Mouse (Mus musculus) CH12.LX (cell line): ENCODE data around the gene Nomo1.

ENCODE experiments used
- CTCF ChIP-seq, 2 experiments: IDR thresholded peaks in 1 of 2; conservative IDR thresholded peaks in 1 of 2; 2 replicates each; pipeline ENCODE4 v1.5.1; 2011 to 2012; ENCODE audit warnings: low read depth in 2 of 2, low read length in 2 of 2, improper control_type of control experiment in 1 of 2, inconsistent platforms in 1 of 2, mild to moderate bottlenecking in 1 of 2, moderate library complexity in 1 of 2
- E2F4 ChIP-seq: IDR thresholded peaks from 2 replicates; pipeline ENCODE4 v1.6.1; 2011; ENCODE audit warnings: low read depth, low read length, improper control_type of control experiment; ENCODE audit not compliant: insufficient replicate concordance
- ETS1 ChIP-seq: conservative IDR thresholded peaks from 2 replicates; pipeline ENCODE4 v1.6.1; 2012; ENCODE audit warnings: low read depth, mild to moderate bottlenecking, inconsistent platforms, low read length, improper control_type of control experiment, moderate library complexity
- HCFC1 ChIP-seq: IDR thresholded peaks from 2 replicates; pipeline ENCODE4 v1.6.1; 2012; ENCODE audit warnings: low read depth, mild to moderate bottlenecking, inconsistent platforms, low read length, improper control_type of control experiment
- JUND ChIP-seq: conservative IDR thresholded peaks from 2 replicates; pipeline ENCODE4 v1.6.1; 2011; ENCODE audit warnings: low read depth, low read length, improper control_type of control experiment
- MAZ ChIP-seq: IDR thresholded peaks from 2 replicates; pipeline ENCODE4 v1.6.1; 2012; ENCODE audit warnings: low read depth, mild to moderate bottlenecking, inconsistent platforms, low read length, improper control_type of control experiment, moderate library complexity
- POLR2A ChIP-seq: IDR thresholded peaks from 2 replicates; pipeline ENCODE4 v1.6.1; 2011; ENCODE audit warnings: low read depth, mild to moderate bottlenecking, improper control_type of control experiment, low read length
- RCOR1 ChIP-seq: conservative IDR thresholded peaks from 2 replicates; pipeline ENCODE4 v1.6.1; 2012; ENCODE audit warnings: low read depth, mild to moderate bottlenecking, inconsistent platforms, low read length, improper control_type of control experiment
- USF1 ChIP-seq: IDR thresholded peaks from 2 replicates; pipeline ENCODE4 v1.6.1; 2014; ENCODE audit warnings: low read depth, mild to moderate bottlenecking, inconsistent platforms, low read length, improper control_type of control experiment
- USF2 ChIP-seq: conservative IDR thresholded peaks from 2 replicates; pipeline ENCODE4 v1.6.1; 2011; ENCODE audit warnings: low read depth, low read length, improper control_type of control experiment
- ZMIZ1 ChIP-seq: IDR thresholded peaks from 2 replicates; pipeline ENCODE4 v1.6.1; 2012; ENCODE audit warnings: low read depth, mild to moderate bottlenecking, inconsistent platforms, low read length, improper control_type of control experiment
- ZNF384 ChIP-seq: IDR thresholded peaks from 2 replicates; pipeline ENCODE4 v1.6.1; 2012; ENCODE audit warnings: low read depth, low read length, improper control_type of control experiment, inconsistent platforms

- TF ChIP-seq ZNF384: no peak
- TF ChIP-seq POLR2A: no peak
- TF ChIP-seq CTCF (conservative IDR thresholded peaks at IDR 0.05 in 1 of 2, IDR thresholded peaks at IDR 0.05 in 1 of 2; ENCODE audit: low read depth in 2 of 2, low read length in 2 of 2): no peak
- no peak for TF ChIP-seq MAZ
- no peak for TF ChIP-seq USF1
- no peak for TF ChIP-seq ETS1
- TF ChIP-seq JUND: no peak
- no peak for TF ChIP-seq RCOR1
- no peak for TF ChIP-seq USF2
- TF ChIP-seq E2F4: no peak
- no peak for TF ChIP-seq HCFC1
- no peak for TF ChIP-seq ZMIZ1
Measured at GRCm38 (mm10) chr7:46013266-46014010, 20.1 kb upstream of the Nomo1 start.
